Mouse (Mus musculus): ENCODE results near the gene Ak7.

Gene Ak7

GRCm38 (mm10) chr12:105727964-105728363 is 22.2 kb downstream of the Ak7 start:
- no peak for DNase-seq (ENCODE audit: low spot score in 2 of 2)

- no peak for DNase-seq (ENCODE audit: low spot score in 2 of 2)
Measured at GRCm38 (mm10) chr12:105730851-105731460, 25.2 kb downstream of the Ak7 start.

GRCm38 (mm10) chr12:105733370-105734159 is 27.8 kb downstream of the Ak7 start:
- DNase-seq (ENCODE audit: low spot score in 2 of 2), result no peak

GRCm38 (mm10) chr12:105735226-105735888 is 29.6 kb downstream of the Ak7 start:
- no peak for DNase-seq (ENCODE audit: low spot score in 2 of 2)

- no peak for DNase-seq (ENCODE audit: low spot score in 2 of 2)
Measured at GRCm38 (mm10) chr12:105735889-105736251, 30.1 kb downstream of the Ak7 start.

- no peak for DNase-seq (ENCODE audit: low spot score in 2 of 2)
Measured at GRCm38 (mm10) chr12:105738316-105739096, 32.7 kb downstream of the Ak7 start.

- no peak for DNase-seq (ENCODE audit: low spot score in 2 of 2)
Measured at GRCm38 (mm10) chr12:105739656-105740055, 33.9 kb downstream of the Ak7 start.

- DNase-seq (ENCODE audit: low spot score in 2 of 2), result no peak
Measured at GRCm38 (mm10) chr12:105748114-105748513, 42.3 kb downstream of the Ak7 start.

- DNase-seq (ENCODE audit: low spot score in 2 of 2), result no peak
Measured at GRCm38 (mm10) chr12:105753813-105754212, 48.0 kb downstream of the Ak7 start.

- DNase-seq (ENCODE audit: low spot score in 2 of 2), result no peak
Measured at GRCm38 (mm10) chr12:105757816-105758497, 52.2 kb downstream of the Ak7 start.

- no peak for DNase-seq (ENCODE audit: low spot score in 2 of 2)
Measured at GRCm38 (mm10) chr12:105758911-105759310, 53.1 kb downstream of the Ak7 start.

GRCm38 (mm10) chr12:105759849-105760478 is 54.2 kb downstream of the Ak7 start:
- DNase-seq (ENCODE audit: low spot score in 2 of 2), result no peak

- peak in 1 of 2 experiments; percentile 41 for DNase-seq (ENCODE audit: low spot score in 2 of 2)
Measured at GRCm38 (mm10) chr12:105761171-105761570, 55.4 kb downstream of the Ak7 start.

- no peak for DNase-seq (ENCODE audit: low spot score in 2 of 2)
Measured at GRCm38 (mm10) chr12:105761629-105762028, 55.9 kb downstream of the Ak7 start.

GRCm38 (mm10) chr12:105769700-105770099 is 63.9 kb downstream of the Ak7 start:
- no peak for DNase-seq (ENCODE audit: low spot score in 2 of 2)

GRCm38 (mm10) chr12:105774871-105775270 is 69.1 kb downstream of the Ak7 start:
- no peak for DNase-seq (ENCODE audit: low spot score in 2 of 2)

- no peak for DNase-seq (ENCODE audit: low spot score in 2 of 2)
Measured at GRCm38 (mm10) chr12:105777651-105778050, 71.9 kb downstream of the Ak7 start.

- peak; percentile 80 to 87 for DNase-seq (ENCODE audit: low spot score in 2 of 2)
Measured at GRCm38 (mm10) chr12:105784196-105784999, 78.6 kb downstream of the Ak7 start, which contains the start of gene Papola. TSS of gene Papola (plus strand) at chr12:105784694.

GRCm38 (mm10) chr12:105785000-105785774 is 79.4 kb downstream of the Ak7 start:
- peak in 1 of 2 experiments; percentile 52 for DNase-seq (ENCODE audit: low spot score in 2 of 2)

Data from natural killer cell, adult 2 months (primary cell).